Mouse (Mus musculus) liver, adult 2 months (tissue): ENCODE data around the gene March7. TPM values are rescaled to one million over a fixed set of nuclear protein-coding genes. Genes with fewer than 3 reads are reported as not detected.

Experiments used
- DNase-seq: peaks from one replicate; pipeline ENCODE4 v3.0.0-alpha.2; 2011; ENCODE audit warnings: low read depth, low spot score; ENCODE audit errors: extremely low read depth
- H3K27ac ChIP-seq: fragments of 200-500 bp; replicated peaks from 2 replicates; pipeline ENCODE4 v1.5.1; 2012; ENCODE audit warnings: low read depth, mild to moderate bottlenecking, control low read depth, inconsistent platforms, low read length; ENCODE audit not compliant: insufficient read depth
- H3K27me3 ChIP-seq: fragments of 200-500 bp; 2 replicates; pipeline ENCODE4 v1.6.1; 2012; ENCODE audit warnings: mild to moderate bottlenecking, moderate library complexity, low read length, inconsistent platforms; ENCODE audit not compliant: control insufficient read depth, insufficient read depth
- H3K36me3 ChIP-seq: fragments of 200-500 bp; 2 replicates; pipeline ENCODE4 v1.6.1; 2012; ENCODE audit warnings: low read length, inconsistent platforms; ENCODE audit not compliant: control insufficient read depth, insufficient read depth
- H3K4me1 ChIP-seq: fragments of 200-500 bp; 2 replicates; pipeline ENCODE4 v1.6.1; 2011; ENCODE audit warnings: low read length; ENCODE audit not compliant: control insufficient read depth, insufficient read depth
- H3K4me3 ChIP-seq: fragments of 200-500 bp; 2 replicates; pipeline ENCODE4 v1.5.1; 2011; ENCODE audit warnings: low read depth, mild to moderate bottlenecking, control low read depth, low read length, moderate library complexity; ENCODE audit not compliant: insufficient read depth
- H3K79me2 ChIP-seq: fragments of 200-500 bp; 2 replicates; pipeline ENCODE4 v1.6.1; 2012; ENCODE audit warnings: inconsistent platforms, mild to moderate bottlenecking, low read length, moderate library complexity; ENCODE audit not compliant: control insufficient read depth, insufficient read depth
- H3K9ac ChIP-seq: fragments of 200-500 bp; 2 replicates; pipeline ENCODE4 v1.6.1; 2012; ENCODE audit warnings: low read depth, mild to moderate bottlenecking, control low read depth, inconsistent platforms, low read length
- CTCF ChIP-seq: fragments of 200-500 bp; IDR thresholded peaks from 2 replicates; pipeline ENCODE4 v1.5.1; 2011; ENCODE audit warnings: low read depth, low read length, control low read depth
- POLR2A ChIP-seq: fragments of 200-500 bp; IDR thresholded peaks from 2 replicates; pipeline ENCODE4 v1.6.1; 2011; ENCODE audit warnings: low read length, control low read depth; ENCODE audit not compliant: insufficient read depth; ENCODE audit errors: extremely low read depth
- whole genome bisulfite sequencing: fragments of 180-500 bp; shearing (Covaris S2); methylation state at CpG from one replicate; pipeline ENCODE4 v1.1.7; 2018; 5-methylcytosine and 5-hydroxymethylcytosine counted together
- polyA plus RNA-seq: library from polyadenylated mRNA; depleted of rRNA; stranded (reverse); fragments of >200 nt; gene quantifications from 2 replicates; pipeline ENCODE4 v1.2.3, GENCODE M21; 2012
- total RNA-seq: library from RNA; depleted of rRNA; stranded (reverse); fragments of >200 nt; gene quantifications from 2 replicates; pipeline ENCODE4 v1.2.3, GENCODE M21; 2014

The March7 gene
- total and polyA plus RNA-seq, 2 experiments = 4.7 to 37.6 TPM

DNA sequence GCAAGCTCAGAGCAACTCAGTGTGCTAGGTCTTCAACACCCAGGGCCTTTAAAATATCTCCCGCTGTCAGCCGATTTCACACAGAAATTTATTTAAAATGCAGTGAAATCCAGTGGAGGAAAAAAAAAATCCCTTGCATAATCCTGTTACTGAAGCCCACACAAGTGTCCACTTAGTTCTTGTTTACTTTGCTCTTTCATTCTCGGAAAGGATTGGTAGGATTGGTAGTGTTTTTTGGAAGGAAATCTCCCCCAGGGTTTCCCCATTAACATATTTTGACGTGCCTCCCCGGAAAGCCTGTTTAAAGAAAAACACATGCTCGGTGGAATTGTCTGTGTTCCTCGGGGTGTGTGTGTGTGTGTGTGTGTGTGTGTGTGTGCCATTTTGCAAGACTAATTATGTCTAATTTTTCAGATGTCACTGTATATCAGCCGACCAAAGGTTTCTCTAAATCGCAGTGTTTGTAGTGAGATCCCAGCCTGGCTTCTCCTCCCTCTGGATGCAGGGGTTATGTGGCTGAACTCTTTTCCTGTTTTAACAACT, 73.6 kb downstream of the March7 start:
- H3K4me1 ChIP-seq = peaks cover 18% of the 10 kb centered on the region
- 2% methylated on average over 9 of the region's 9 CpGs for WGBS
- H3K27ac ChIP-seq = peak overlapping the region; percentile 99
- peaks cover 24% of the 10 kb centered on the region for H3K36me3 ChIP-seq
- H3K9ac ChIP-seq = peak overlapping the region; percentile 94
- peaks cover 24% of the 10 kb centered on the region for H3K79me2 ChIP-seq
- peak; percentile 73 for DNase-seq
- no peak for TF ChIP-seq POLR2A
- no peak for TF ChIP-seq CTCF
- peak overlapping the region; percentile 79 for H3K4me3 ChIP-seq
- no peaks in the 10 kb centered on the region for H3K27me3 ChIP-seq

DNA sequence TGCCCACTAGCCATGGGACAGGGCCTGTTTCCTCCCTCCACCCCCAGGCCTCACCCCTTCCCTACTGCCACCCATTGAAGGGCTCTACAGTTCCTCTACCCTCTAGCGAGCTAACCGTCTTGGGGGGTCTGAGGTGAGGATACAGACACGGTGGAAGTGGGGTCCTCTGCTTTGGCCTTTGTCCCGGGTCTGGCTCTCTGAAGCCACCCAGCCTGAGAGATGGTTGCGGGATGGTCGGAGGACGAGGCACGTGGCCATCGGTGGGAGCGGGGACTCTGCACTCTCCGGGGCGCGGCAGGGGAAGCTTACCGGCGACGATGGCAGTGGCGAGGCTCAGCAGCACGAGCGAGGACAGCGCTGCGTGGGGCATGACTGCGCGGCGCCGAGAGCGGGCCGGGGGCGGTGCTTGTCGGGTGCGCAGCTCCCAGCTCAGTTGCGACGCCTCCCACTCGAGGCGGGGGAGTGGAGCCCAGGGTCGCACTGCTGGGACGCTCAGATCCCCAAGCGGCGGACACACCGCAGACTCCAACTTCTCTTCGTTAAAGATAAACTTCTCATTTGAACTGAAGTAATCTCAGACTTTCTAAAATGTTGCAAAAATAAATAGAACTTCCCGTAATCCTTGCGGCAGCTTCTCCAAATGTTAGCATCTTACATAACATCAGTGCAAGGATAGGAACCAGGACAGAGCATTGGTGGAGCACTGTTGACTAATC, 74.2 kb downstream of the March7 start:
- DNase-seq = peak; percentile 59
- Histone ChIP-seq H3K9ac (peak overlapping the region; percentile 94), H3K27ac (peak overlapping the region; percentile 99), H3K4me3 (peak overlapping the region; percentile 79), H3K4me1 (peaks cover 19% of the 10 kb centered on the region), H3K27me3 (no peaks in the 10 kb centered on the region), H3K36me3 (peaks cover 18% of the 10 kb centered on the region), H3K79me2 (peaks cover 20% of the 10 kb centered on the region; the same call in 1 of the 2 replicates)
- WGBS = under 1% methylated on average over 42 of the region's 42 CpGs
- TF ChIP-seq POLR2A (peak; percentile 91), CTCF (no peak)

DNA sequence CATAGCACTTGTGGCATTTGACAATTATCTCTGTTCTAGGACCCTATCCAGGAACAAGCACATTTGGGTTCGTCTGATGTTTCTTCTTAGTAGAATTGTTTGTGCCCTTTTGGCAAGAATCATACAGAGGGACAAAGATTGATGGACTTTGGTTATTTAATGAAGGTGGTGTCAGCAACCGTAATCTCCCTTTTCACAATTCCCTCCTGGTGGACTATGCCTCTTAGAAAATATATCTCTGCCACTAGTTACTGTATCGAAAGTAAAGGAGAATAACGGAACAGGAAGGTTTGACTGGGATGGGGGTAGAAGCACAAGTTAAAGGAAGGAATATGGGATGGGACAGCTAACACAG, 74.8 kb downstream of the March7 start, which contains the start of gene Cd302:
TSS of gene Cd302 (minus strand) at position 22 of the 355 bp plus-strand sequence.
- WGBS = under 1% methylated on average over 4 of the region's 4 CpGs
- Histone ChIP-seq H3K27ac (peak within 1 kb of the TSS; percentile 100), H3K27me3 (no peaks in the 10 kb centered on the region), H3K9ac (peak within 1 kb of the TSS; percentile 94), H3K36me3 (peaks cover 14% of the 10 kb centered on the region), H3K4me1 (peaks cover 17% of the 10 kb centered on the region), H3K79me2 (peaks cover 16% of the 10 kb centered on the region; the same call in 1 of the 2 replicates), H3K4me3 (peak within 1 kb of the TSS; percentile 79)
- no peak for TF ChIP-seq CTCF
- peak; percentile 99 for DNase-seq

DNA sequence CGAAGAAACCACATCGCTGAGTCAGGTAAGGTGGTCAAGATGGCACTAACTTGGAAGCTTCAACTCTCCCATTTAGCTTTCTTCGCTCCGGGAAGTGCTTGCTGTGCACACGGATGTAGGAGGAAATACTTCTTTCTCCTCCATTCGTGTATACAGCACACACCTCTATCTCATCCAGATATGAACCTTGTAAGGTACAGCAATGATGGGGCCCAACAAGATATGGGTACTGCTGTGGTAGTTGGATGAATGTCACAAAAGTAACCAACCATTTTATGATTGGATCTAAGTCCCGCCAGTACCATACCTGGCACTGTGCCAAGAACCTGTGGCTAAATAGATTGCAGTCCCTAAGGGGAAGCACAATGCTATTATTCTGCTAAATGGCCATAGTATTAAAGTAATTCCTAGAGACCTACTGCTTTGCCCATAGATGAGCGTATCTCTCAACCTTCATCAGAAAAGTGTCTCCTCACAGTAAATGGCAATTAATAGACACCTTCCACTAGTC, 75.5 kb downstream of the March7 start:
- Histone ChIP-seq H3K27ac (peak overlapping the region; percentile 100), H3K9ac (peak overlapping the region; percentile 81), H3K4me1 (peaks cover 15% of the 10 kb centered on the region), H3K36me3 (peaks cover 12% of the 10 kb centered on the region), H3K79me2 (peaks cover 12% of the 10 kb centered on the region; the same call in 1 of the 2 replicates), H3K27me3 (no peaks in the 10 kb centered on the region), H3K4me3 (peak overlapping the region; percentile 79)
- peak; percentile 58 for DNase-seq
- no peak for TF ChIP-seq CTCF
- no peak for TF ChIP-seq POLR2A
- WGBS = 53% methylated on average over 8 of the region's 8 CpGs

DNA sequence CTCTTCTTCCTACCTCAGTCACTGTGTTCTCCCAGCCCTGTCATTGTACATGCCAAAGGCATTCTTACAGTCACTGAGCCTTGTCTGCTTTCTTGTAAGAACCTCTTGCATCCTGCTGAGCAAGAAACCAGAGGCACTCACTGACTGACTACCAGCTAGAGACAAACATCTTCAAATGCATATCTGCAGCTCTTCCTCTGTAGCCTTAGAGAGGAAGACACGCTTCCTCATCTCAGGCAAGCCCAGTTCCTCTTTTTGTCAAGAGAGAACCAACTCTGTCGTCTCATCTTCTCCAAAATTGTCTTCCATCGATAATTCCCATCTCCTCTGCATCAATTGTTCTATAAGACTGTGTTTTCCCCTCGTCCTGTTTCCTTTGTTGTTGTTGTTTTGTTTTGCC, 78.9 kb downstream of the March7 start:
- no peak overlapping the region for H3K9ac ChIP-seq
- TF ChIP-seq POLR2A (no peak), CTCF (no peak)
- H3K79me2 ChIP-seq = no peaks in the 10 kb centered on the region
- H3K4me1 ChIP-seq = peaks cover 5% of the 10 kb centered on the region
- WGBS = 73% methylated on average over 4 of the region's 4 CpGs
- peak overlapping the region; percentile 32; the same call in 1 of the 2 replicates for H3K27ac ChIP-seq
- peak; percentile 48 for DNase-seq
- no peaks in the 10 kb centered on the region for H3K27me3 ChIP-seq
- H3K4me3 ChIP-seq = no peak overlapping the region
- no peaks in the 10 kb centered on the region for H3K36me3 ChIP-seq

DNA sequence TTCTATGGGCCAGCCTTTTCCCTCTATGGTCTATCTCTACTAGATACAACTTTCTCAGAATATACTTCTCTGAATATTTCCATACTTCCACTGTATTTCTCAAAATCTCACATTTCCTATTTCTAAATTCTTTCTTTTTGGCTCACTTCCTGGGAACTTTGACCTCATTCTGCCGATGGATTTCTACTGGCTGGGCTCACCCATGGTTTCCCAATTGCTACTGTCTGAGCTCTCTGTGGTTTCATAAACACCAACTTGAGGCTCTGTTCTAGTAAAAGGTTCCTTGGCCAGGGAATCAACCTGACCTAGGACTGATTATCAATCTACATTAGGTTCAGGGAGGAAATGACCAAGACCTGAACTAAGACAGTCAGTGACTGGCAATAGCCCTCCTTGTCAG, 79.8 kb downstream of the March7 start:
- H3K27ac ChIP-seq = no peak overlapping the region; the same call in 1 of the 2 replicates
- WGBS = 2% methylated on average over 1 of the region's 1 CpGs

More for the DNA sequence above, 79.8 kb downstream of the March7 start:
- TF ChIP-seq POLR2A (no peak), CTCF (no peak)
- Histone ChIP-seq H3K27me3 (no peaks in the 10 kb centered on the region), H3K9ac (no peak overlapping the region), H3K36me3 (no peaks in the 10 kb centered on the region), H3K79me2 (no peaks in the 10 kb centered on the region), H3K4me3 (no peak overlapping the region), H3K4me1 (peaks cover 5% of the 10 kb centered on the region)
- DNase-seq = peak; percentile 66
